Mouse (Mus musculus): ENCODE measurements around the gene Pou2f3.

DNA sequence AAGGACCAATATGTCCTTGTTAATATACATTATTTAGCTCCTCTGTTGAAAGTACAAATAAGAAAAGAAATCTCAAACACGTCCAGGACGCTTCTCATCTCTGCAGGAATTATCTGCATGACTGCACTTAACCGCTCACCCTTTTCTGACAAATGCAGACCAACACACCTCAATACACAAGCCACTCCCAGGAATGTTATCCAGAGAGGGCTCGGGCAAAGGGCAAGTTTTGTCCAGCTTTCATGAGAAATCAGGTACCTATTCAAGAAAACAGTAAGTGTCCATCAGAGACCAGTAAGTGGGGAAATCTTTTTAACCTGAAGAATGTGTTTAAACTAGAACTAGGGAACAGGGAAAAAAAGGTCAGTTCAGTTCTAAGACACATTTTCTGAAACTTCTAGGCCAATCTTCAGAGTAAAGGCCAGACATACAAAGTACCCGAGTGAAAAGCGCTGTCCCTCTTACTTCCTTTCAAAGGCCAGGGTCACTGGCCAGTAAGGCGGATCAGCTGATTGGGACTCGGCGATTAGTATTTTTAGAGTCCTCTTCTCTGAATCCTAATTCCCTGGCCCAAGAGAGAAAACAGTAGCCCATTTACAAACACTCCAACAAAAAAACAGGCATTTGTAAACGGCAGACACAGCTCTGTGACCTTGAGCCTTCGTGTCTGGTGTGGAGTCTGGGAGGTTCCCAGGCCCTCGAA is 94.6 kb downstream of the Pou2f3 start:
- TF ChIP-seq CTCF (IDR thresholded peaks at IDR 0.05; ENCODE audit: control insufficient read depth, insufficient read depth, insufficient replicate concordance, low read depth, low read length) (no peak), POLR2A (IDR thresholded peaks at IDR 0.05; ENCODE audit: control insufficient read depth, low read depth, low read length) (no peak)

Measured in testis, adult 2 months (tissue).